Mouse (Mus musculus): ENCODE data around the gene Wdr19.

DNA sequence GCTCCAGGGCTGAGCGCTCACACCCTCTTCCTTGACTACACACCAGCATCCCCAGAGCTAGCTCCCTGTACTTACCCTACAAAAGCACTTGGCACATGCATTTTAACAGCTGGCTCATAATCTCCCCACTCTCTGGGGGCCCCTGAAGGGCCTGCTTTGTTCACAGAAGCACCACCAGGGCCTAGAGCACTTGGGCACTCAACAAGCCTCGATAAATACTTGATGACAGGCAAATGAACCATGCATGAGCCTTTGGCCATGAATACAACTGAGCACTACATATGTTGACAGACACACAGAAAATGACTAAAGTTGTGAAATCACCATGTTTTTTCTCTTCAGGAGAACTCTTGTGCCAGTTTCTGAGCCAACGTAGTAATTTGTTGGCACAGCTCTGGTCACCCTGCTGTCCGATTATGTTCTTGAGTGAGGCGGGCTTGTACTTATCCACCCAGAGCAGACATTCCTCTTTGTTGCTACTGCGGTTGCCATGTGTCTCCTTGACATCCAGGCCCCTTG lies 79.7 kb downstream of the Wdr19 start:
- no peak for TF ChIP-seq CTCF (IDR thresholded peaks at IDR 0.05; ENCODE audit: control insufficient read depth, insufficient read depth, low read length)
- TF ChIP-seq POLR2A (IDR thresholded peaks at IDR 0.05; ENCODE audit: borderline replicate concordance, control insufficient read depth, low read depth, low read length): no peak

Measured in bone marrow, adult 2 months (tissue).